In the genomic region with DNA sequence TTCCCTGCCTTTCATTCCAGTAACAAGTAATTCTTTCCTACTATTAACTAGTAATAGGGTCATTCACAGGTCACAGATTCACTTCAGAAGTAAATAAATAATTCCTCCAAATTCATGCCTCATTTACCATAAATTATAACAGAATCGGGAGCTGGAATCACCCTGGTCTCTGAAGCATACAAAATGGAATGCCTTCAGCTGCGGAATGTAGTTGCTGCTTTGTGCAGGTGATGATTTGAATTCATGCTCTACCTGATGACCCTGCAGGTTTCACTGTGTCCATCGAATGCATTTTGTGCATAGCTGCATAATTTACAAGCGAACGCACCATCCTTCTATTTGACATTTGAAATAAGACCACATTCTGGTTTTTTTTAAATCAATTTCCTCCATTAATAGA, we compare ENCODE assay signal across 23 mouse cellular contexts.
"Had no signal": no experiment of that assay in that cellular context is flagged by ENCODE, and none has a peak within 500 bp of the region (broad histone marks: within the 10 kb centered on the region; RNA-seq: fewer than 3 reads in every experiment).

No protein-coding gene starts in this region.

- H3K36me3 ChIP-seq: limb, embryonic 12.5 days; limb, embryonic 15.5 days; midbrain, embryonic 10.5 days; midbrain, embryonic 13.5 days; neural tube, embryonic 13.5 days had no signal

- H3K4me1 ChIP-seq: limb, embryonic 12.5 days; limb, embryonic 15.5 days had no signal

- H3K9ac ChIP-seq: limb, embryonic 12.5 days; limb, embryonic 15.5 days; liver, embryonic 14.5 days; liver, postnatal 0 days; lung, embryonic 14.5 days; midbrain, embryonic 13.5 days had no signal

- ATAC-seq: inflammation-experienced regulatory T-cells, adult 6 months; intestine, embryonic 16.5 days; liver, postnatal 0 days; lung, postnatal 0 days had no signal

- H3K27ac ChIP-seq: limb, embryonic 12.5 days; limb, embryonic 15.5 days; liver, embryonic 14.5 days; macrophage; midbrain, embryonic 10.5 days; midbrain, embryonic 13.5 days; neural tube, embryonic 13.5 days; stomach, postnatal 0 days had no signal

- H3K9me3 ChIP-seq: limb, embryonic 12.5 days; limb, embryonic 15.5 days; midbrain, embryonic 10.5 days; midbrain, embryonic 13.5 days; neural tube, embryonic 13.5 days had no signal

- H3K4me2 ChIP-seq: limb, embryonic 12.5 days; limb, embryonic 15.5 days; liver, embryonic 11.5 days; lung, embryonic 14.5 days; midbrain, embryonic 13.5 days had no signal

- H3K27me3 ChIP-seq: limb, embryonic 15.5 days; midbrain, embryonic 13.5 days; neural tube, embryonic 13.5 days had no signal

- H3K4me3 ChIP-seq: limb, embryonic 12.5 days; limb, embryonic 15.5 days; midbrain, embryonic 10.5 days; midbrain, embryonic 13.5 days; myocyte; neural tube, embryonic 13.5 days had no signal

- DNase-seq: kidney, postnatal 10 days; left cerebral cortex, postnatal 4 days; liver, postnatal 0 days; lung, embryonic 14.5 days; right cerebral cortex, adult 18-20 months; right cerebral cortex, postnatal 14 days; right cerebral cortex, postnatal 4 days; thymus, adult 2 months; thymus, postnatal 14 days; thymus, postnatal 4 days had no signal
